Mouse (Mus musculus) testis, postnatal 14 days (tissue): ENCODE measurements around the gene Slc35e2.
"Not testable (repeated sequence)": the region's sequence is repeated elsewhere in the genome, so short reads cannot be mapped to it uniquely, and the experiment has no call there.

Experiments used
- DNase-seq: peaks from one replicate; pipeline ENCODE4 v3.0.0; 2021; ENCODE audit warnings: low spot score

Slc35e2 gene

DNA sequence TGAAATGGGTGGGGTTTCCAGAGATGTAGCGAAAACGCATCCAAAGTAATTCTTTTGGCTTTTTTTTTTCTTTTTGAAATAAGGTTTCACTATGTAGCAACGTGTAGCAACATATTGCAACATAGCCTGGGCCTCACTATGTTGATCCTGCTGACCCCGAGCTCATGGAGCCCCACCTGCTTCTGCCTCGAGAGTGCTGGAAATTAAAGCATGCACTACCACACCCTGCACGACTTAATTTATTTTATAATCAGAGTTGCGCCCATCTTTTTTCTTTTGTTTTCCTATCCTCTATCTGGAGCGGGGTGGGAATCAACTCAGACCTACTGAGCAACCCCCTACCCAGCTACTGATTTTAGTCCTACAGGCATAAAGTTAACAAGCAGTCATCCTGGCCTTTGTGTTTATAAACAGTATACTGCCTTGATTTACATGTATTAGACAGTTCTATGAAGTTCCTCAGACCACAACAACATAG is 68.4 kb downstream of the Slc35e2 start:
- DNase-seq = no peak

DNA sequence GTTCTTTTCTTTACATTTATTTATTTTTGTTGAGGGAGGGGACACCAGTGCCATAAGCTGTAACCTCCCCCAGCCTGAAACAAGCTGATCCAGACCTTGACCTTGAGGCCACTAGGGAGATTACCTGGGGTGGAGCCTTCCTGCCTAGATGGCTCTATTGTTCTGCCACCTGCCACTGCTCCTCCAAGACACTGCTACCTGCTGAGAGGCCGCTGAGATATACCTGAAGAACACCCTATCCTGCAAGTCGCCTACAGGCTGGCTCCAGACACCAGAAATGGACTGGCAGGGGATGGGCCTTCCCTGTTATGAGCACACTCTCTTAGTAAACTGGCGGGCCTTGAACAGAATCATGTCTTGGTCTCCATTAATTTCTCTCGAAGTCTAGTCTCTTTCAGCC is 69.0 kb downstream of the Slc35e2 start:
- not testable (repeated sequence) for DNase-seq

DNA sequence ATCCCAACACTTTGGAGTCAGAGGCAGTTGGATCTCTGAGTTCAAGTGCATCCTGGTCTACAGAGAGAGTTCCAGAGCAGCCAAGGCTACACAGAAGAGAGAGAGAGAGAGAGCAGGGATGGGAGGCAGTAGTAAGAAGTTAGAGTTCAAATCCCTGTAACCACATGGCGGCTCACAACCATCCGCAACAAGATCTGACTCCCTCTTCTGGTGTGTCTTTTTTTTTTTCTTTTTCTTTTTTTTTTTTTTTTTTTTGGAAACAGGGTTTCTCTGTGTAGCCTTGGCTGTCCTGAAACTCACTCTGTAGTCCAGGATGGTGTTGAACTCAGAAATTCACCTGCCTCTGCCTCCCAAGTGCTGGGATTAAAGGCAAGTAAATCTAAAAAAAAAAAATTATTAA is 70.9 kb downstream of the Slc35e2 start:
- no peak for DNase-seq
